Mouse (Mus musculus): ENCODE data around the gene Serpina12. TPM values are rescaled to one million over a fixed set of nuclear protein-coding genes. Genes with fewer than 3 reads are reported as not detected.

Serpina12 gene
- polyA plus RNA-seq (2012) = 0.04 TPM in 1 of 2 replicates, not detected in the other

DNA sequence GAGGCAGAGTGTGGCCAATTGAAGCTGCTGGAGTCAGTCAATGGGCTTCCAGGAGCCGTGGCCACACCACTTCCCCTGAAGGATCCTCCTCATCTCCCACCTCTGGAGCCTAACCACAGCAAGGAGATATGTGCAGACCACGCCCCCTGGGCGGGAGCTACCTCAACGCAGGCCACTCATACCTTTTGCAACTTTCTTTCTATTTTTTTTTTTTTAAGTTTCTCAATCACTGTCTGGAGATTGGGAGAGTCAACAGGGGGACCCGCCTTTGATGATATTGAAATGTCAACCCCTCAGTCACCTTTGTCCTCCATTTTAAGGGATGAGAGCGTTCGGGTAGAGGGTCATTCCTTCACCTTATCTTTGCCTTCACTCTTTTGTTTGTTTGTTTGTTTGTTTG lies at the start of gene Serpina12:
Gene Serpina12, minus strand, starts transcription at position 101 of the 400 bp plus-strand sequence.

DNA sequence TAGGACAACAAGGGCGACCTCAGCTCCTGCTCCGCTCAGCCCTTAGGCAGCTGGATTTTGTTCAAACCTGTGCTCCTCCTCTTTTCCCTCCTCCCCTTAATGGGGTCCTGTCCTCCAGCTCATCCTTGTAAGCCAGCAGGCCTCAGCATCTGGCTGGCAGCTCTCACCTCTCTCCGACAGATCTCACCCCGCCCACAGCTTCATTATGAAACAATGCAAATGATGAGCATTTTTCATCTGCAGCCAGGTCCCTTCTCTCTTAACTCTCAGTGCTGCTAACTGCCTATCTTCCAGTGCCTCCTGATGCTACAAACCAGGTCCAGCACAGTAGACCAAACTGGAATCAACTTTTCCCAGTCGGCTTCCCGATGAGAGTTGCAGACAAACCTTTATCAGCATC lies 30.6 kb downstream of the Serpina12 start, which contains the start of gene Serpina9:
Gene Serpina9, minus strand, starts transcription at position 136 of the 400 bp plus-strand sequence.

DNA sequence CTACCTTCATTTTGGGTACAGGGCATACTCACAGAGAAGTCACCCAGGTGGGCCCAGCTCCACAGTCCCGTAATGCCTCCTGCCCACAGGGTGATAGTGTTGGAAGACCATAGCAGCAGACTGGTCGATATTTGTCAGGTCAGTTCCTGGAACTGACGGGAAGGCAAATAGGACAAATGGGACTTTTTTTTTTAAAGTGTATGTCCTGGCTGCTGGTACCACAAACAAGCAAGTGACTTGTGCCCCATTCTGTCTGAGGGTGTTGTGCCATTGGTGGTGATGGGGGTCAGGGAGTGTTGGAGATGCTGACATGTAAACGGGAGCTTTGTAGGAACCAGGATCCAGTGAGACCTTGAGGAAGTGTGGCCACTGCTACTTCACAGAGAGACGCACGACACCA lies 54.4 kb downstream of the Serpina12 start, which contains the start of gene Serpina11:
Gene Serpina11, minus strand, starts transcription at position 101 of the 400 bp plus-strand sequence.

Other genes with a start within 250 kb of the Serpina12 start
- not detected in 2 replicates for gene Serpina1b, start 214.1 kb downstream of the Serpina12 start, polyA plus RNA-seq (2012)
- not detected in 2 replicates for gene Serpina1a, start 180.9 kb downstream of the Serpina12 start, polyA plus RNA-seq (2012)
- gene Serpina1c, start 139.6 kb downstream of the Serpina12 start, polyA plus RNA-seq (2012) = not detected in 2 replicates
- gene Serpina1e, start 85.5 kb downstream of the Serpina12 start, polyA plus RNA-seq (2012) = not detected in 2 replicates
- not detected in 2 replicates for gene Serpina11, start 54.5 kb downstream of the Serpina12 start, polyA plus RNA-seq (2012)
- not detected in 2 replicates for gene Serpina9, start 30.7 kb downstream of the Serpina12 start, polyA plus RNA-seq (2012)
- gene Serpina5, start 56.7 kb upstream of the Serpina12 start, polyA plus RNA-seq (2012) = not detected in 2 replicates
- not detected in 2 replicates for gene Serpina3a, start 68.3 kb upstream of the Serpina12 start, polyA plus RNA-seq (2012)
- gene Serpina3b, start 83.6 kb upstream of the Serpina12 start, polyA plus RNA-seq (2012) = 0.04 TPM in 1 of 2 replicates, not detected in the other
- 0.05 TPM in 1 of 2 replicates, not detected in the other for gene Serpina3c, start 109.4 kb upstream of the Serpina12 start, polyA plus RNA-seq (2012)
- gene Serpina3f, start 170.1 kb upstream of the Serpina12 start, polyA plus RNA-seq (2012) = 1.1 and 2.5 TPM in 2 replicates
- 27.5 and 37.0 TPM in 2 replicates for gene Serpina3g, start 191.8 kb upstream of the Serpina12 start, polyA plus RNA-seq (2012)
- gene Serpina3i, start 218.7 kb upstream of the Serpina12 start, polyA plus RNA-seq (2012) = not detected in 2 replicates